Mouse (Mus musculus) thymus, adult 2 months (tissue): Measurements from ENCODE around the gene Tmem184a.

Source experiments
- CTCF ChIP-seq: fragments of 200-500 bp; IDR thresholded peaks from 2 replicates; pipeline ENCODE4 v1.5.1; 2012; ENCODE audit warnings: mild to moderate bottlenecking, control low read depth, low read length, moderate library complexity, borderline replicate concordance; ENCODE audit not compliant: control insufficient read depth, poor library complexity, insufficient read depth; ENCODE audit errors: extremely low read depth
- POLR2A ChIP-seq: fragments of 200-500 bp; IDR thresholded peaks from 2 replicates; pipeline ENCODE4 v1.6.1; 2012; ENCODE audit warnings: mild to moderate bottlenecking, low read length, control low read depth, moderate library complexity; ENCODE audit not compliant: control insufficient read depth, poor library complexity, insufficient read depth; ENCODE audit errors: extremely low read depth

DNA sequence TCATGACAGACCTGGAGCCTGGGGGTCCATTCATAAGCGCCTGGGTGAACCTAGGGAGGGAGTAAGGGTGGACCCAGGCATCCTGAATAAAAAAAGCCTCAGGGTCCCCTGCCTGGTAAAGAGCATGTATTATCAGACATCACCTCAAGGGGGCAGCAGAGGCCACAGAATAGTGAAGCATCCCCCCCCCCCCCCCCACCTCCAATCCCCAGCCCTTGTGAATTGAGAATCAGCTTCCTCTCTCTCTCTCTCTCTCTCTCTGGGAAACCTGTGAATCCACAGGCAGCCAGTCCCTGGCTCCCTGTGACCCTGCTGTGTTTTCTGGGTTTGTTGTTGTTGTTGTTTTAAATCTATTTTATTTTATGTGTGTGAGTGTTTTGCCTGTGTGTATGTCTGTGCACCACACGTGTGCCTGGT lies 18.8 kb upstream of the Tmem184a start:
- TF ChIP-seq POLR2A (no peak), CTCF (no peak)
